Mouse (Mus musculus): ENCODE data around the gene Trim2. TPM values are rescaled to one million over a fixed set of nuclear protein-coding genes. Genes with fewer than 3 reads are reported as not detected.

The Trim2 gene
- polyA plus RNA-seq, 1 experiment from 2014 or later = 115 TPM

- DNase-seq (ENCODE audit: low spot score) (no peak), ATAC-seq (ENCODE audit: insufficient read depth, low FRiP score, low TSS enrichment) (no peak)
- Histone ChIP-seq H3K9me3 (ENCODE audit: control insufficient read depth, low read length) (no peaks in the 10 kb centered on the region), H3K27ac (ENCODE audit: low read depth, low read length) (no peak overlapping the region), H3K27me3 (ENCODE audit: control insufficient read depth, insufficient read depth, low read length) (no peaks in the 10 kb centered on the region), H3K4me1 (ENCODE audit: control insufficient read depth, insufficient read depth, low read length) (peaks cover 22% of the 10 kb centered on the region), H3K4me2 (ENCODE audit: low read depth) (no peak overlapping the region), H3K9ac (ENCODE audit: low read length) (no peak overlapping the region), H3K4me3 (ENCODE audit: low read depth, low read length) (no peak overlapping the region), H3K36me3 (ENCODE audit: control insufficient read depth, insufficient read depth, low read length) (no peaks in the 10 kb centered on the region)
- 83% methylated on average over 4 of the region's 4 CpGs for WGBS
These were observed 55.0 kb downstream of the Trim2 start for GRCm38 (mm10) chr3:84251721-84252120.

- Histone ChIP-seq H3K4me3 (ENCODE audit: low read depth, low read length) (no peak overlapping the region), H3K27me3 (ENCODE audit: control insufficient read depth, insufficient read depth, low read length) (no peaks in the 10 kb centered on the region), H3K4me1 (ENCODE audit: control insufficient read depth, insufficient read depth, low read length) (peaks cover 21% of the 10 kb centered on the region), H3K27ac (ENCODE audit: low read depth, low read length) (no peak overlapping the region), H3K36me3 (ENCODE audit: control insufficient read depth, insufficient read depth, low read length) (no peaks in the 10 kb centered on the region), H3K9ac (ENCODE audit: low read length) (no peak overlapping the region), H3K4me2 (ENCODE audit: low read depth) (no peak overlapping the region), H3K9me3 (ENCODE audit: control insufficient read depth, low read length) (no peaks in the 10 kb centered on the region)
- ATAC-seq (ENCODE audit: insufficient read depth, low FRiP score, low TSS enrichment) (no peak), DNase-seq (ENCODE audit: low spot score) (no peak)
- 76% methylated on average over 7 of the region's 7 CpGs for WGBS
These were observed 56.4 kb downstream of the Trim2 start for GRCm38 (mm10) chr3:84250275-84250674.

DNA sequence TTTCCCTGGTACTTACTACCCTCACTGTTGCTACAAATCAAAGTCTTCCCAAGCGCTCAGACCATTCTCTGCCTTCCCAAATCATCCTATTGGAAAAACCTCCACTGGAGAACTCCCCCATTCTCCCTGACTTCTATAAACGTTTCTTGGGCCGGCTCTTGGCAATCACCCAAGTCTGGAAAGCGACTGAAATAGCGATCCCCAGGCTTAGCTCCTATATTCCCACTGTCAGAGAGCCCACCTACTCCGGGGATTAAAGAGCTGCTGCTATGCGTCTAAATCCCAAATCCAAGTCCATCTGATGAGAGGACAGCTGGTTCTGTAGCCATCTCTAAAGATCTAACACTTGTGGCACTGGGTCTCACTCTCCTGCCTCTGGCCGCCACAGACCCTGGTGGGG is 58.9 kb downstream of the Trim2 start:
- no peak for DNase-seq (ENCODE audit: low spot score)
- Histone ChIP-seq H3K27ac (ENCODE audit: low read depth, low read length) (no peak overlapping the region), H3K4me3 (ENCODE audit: low read depth, low read length) (no peak overlapping the region), H3K27me3 (ENCODE audit: control insufficient read depth, insufficient read depth, low read length) (no peaks in the 10 kb centered on the region), H3K4me2 (ENCODE audit: low read depth) (no peak overlapping the region), H3K9ac (ENCODE audit: low read length) (no peak overlapping the region), H3K9me3 (ENCODE audit: control insufficient read depth, low read length) (no peaks in the 10 kb centered on the region), H3K36me3 (ENCODE audit: control insufficient read depth, insufficient read depth, low read length) (no peaks in the 10 kb centered on the region), H3K4me1 (ENCODE audit: control insufficient read depth, insufficient read depth, low read length) (0 out of 2 replicates have a peak, but pooled peaks cover 2% of the 10 kb centered on the region)
- WGBS = 73% methylated on average over 8 of the region's 8 CpGs
- ATAC-seq (ENCODE audit: insufficient read depth, low FRiP score, low TSS enrichment) = no peak

- Histone ChIP-seq H3K27me3 (ENCODE audit: control insufficient read depth, insufficient read depth, low read length) (no peaks in the 10 kb centered on the region), H3K9ac (ENCODE audit: low read length) (no peak overlapping the region), H3K4me2 (ENCODE audit: low read depth) (no peak overlapping the region), H3K27ac (ENCODE audit: low read depth, low read length) (no peak overlapping the region), H3K36me3 (ENCODE audit: control insufficient read depth, insufficient read depth, low read length) (no peaks in the 10 kb centered on the region), H3K9me3 (ENCODE audit: control insufficient read depth, low read length) (no peaks in the 10 kb centered on the region), H3K4me3 (ENCODE audit: low read depth, low read length) (no peak overlapping the region), H3K4me1 (ENCODE audit: control insufficient read depth, insufficient read depth, low read length) (no peaks in the 10 kb centered on the region)
- ATAC-seq (ENCODE audit: insufficient read depth, low FRiP score, low TSS enrichment) = no peak
- WGBS = 88% methylated on average over 7 of the region's 7 CpGs
- no peak for DNase-seq (ENCODE audit: low spot score)
These were observed 60.2 kb downstream of the Trim2 start for GRCm38 (mm10) chr3:84246421-84246861.

DNA sequence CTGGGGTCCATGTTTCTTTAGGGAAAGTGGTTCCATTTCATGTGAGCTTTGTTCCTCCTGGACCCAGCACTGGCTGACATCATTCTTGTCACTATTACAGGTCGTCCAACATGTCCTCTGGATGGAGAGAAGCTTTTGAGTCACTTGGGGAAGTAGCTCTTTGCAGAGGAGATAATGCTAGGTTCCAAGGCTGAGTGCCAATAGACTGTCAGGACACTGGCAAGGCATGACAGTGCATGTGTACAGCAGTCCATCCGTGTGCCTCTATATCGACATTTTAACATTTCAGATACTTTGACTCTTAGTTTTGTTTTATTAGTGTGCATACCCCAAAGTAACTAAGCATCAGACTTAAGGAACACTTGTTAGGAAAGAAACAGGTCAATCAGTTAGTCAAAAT is 63.6 kb downstream of the Trim2 start:
- no peaks in the 10 kb centered on the region for H3K36me3 ChIP-seq (ENCODE audit: control insufficient read depth, insufficient read depth, low read length)
- 87% methylated on average over 3 of the region's 3 CpGs for WGBS
- no peak for DNase-seq (ENCODE audit: low spot score)
- H3K4me2 ChIP-seq (ENCODE audit: low read depth) = no peak overlapping the region
- no peak overlapping the region for H3K4me3 ChIP-seq (ENCODE audit: low read depth, low read length)
- no peak overlapping the region for H3K9ac ChIP-seq (ENCODE audit: low read length)
- ATAC-seq (ENCODE audit: insufficient read depth, low FRiP score, low TSS enrichment) = no peak
- no peaks in the 10 kb centered on the region for H3K27me3 ChIP-seq (ENCODE audit: control insufficient read depth, insufficient read depth, low read length)
- H3K4me1 ChIP-seq (ENCODE audit: control insufficient read depth, insufficient read depth, low read length) = no peaks in the 10 kb centered on the region
- H3K27ac ChIP-seq (ENCODE audit: low read depth, low read length) = no peak overlapping the region
- H3K9me3 ChIP-seq (ENCODE audit: control insufficient read depth, low read length) = no peaks in the 10 kb centered on the region

DNA sequence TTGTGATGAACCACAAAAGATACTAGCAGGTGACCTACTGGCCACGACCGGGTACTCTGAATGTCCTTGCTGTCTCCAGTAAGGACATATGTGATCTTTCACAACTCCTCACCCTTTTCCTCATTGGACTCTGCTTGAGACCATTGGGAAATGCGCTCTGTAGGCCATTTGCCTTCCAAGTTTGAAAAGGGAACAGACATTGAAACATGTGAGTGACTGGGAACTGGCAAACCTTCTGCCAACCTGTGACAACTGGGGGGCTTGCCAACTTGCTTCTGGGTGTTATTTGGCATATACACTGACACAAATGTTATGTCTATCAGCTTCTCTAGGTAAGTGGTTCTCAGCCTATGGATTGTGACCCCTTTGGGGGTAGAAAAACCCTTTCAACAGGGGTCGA is 64.2 kb downstream of the Trim2 start:
- no peak overlapping the region for H3K27ac ChIP-seq (ENCODE audit: low read depth, low read length)
- DNase-seq (ENCODE audit: low spot score) = no peak
- no peaks in the 10 kb centered on the region; the same call in 1 of the 2 replicates for H3K36me3 ChIP-seq (ENCODE audit: control insufficient read depth, insufficient read depth, low read length)
- no peak overlapping the region for H3K4me3 ChIP-seq (ENCODE audit: low read depth, low read length)
- H3K4me2 ChIP-seq (ENCODE audit: low read depth) = no peak overlapping the region
- H3K9ac ChIP-seq (ENCODE audit: low read length) = no peak overlapping the region
- no peaks in the 10 kb centered on the region for H3K27me3 ChIP-seq (ENCODE audit: control insufficient read depth, insufficient read depth, low read length)
- H3K4me1 ChIP-seq (ENCODE audit: control insufficient read depth, insufficient read depth, low read length) = no peaks in the 10 kb centered on the region
- ATAC-seq (ENCODE audit: insufficient read depth, low FRiP score, low TSS enrichment) = no peak
- H3K9me3 ChIP-seq (ENCODE audit: control insufficient read depth, low read length) = no peaks in the 10 kb centered on the region
- WGBS = 87% methylated on average over 4 of the region's 4 CpGs

DNA sequence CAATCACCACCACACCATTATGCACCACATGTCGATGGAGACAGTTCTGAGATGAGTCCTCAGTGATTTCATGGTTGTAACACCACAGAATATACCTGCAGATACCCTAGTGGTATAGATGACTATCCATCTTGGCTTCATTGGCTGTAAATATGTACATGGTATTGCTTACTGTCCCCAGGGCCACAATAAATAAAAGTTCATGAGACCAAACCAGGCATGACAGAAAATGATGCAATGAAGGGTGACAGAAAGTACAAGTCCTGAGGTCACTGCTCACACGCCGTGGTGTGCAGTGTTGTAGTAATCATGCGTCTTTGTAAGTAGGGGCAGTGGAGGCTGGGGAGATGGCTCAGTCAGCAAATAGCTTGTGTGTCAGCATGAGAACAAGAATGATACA is 65.6 kb downstream of the Trim2 start:
- ATAC-seq (ENCODE audit: insufficient read depth, low FRiP score, low TSS enrichment) (no peak), DNase-seq (ENCODE audit: low spot score) (no peak)
- Histone ChIP-seq H3K4me2 (ENCODE audit: low read depth) (no peak overlapping the region), H3K36me3 (ENCODE audit: control insufficient read depth, insufficient read depth, low read length) (no peaks in the 10 kb centered on the region; the same call in 1 of the 2 replicates), H3K4me1 (ENCODE audit: control insufficient read depth, insufficient read depth, low read length) (no peaks in the 10 kb centered on the region), H3K9me3 (ENCODE audit: control insufficient read depth, low read length) (no peaks in the 10 kb centered on the region), H3K4me3 (ENCODE audit: low read depth, low read length) (no peak overlapping the region), H3K27me3 (ENCODE audit: control insufficient read depth, insufficient read depth, low read length) (no peaks in the 10 kb centered on the region), H3K9ac (ENCODE audit: low read length) (no peak overlapping the region), H3K27ac (ENCODE audit: low read depth, low read length) (no peak overlapping the region)
- WGBS = 93% methylated on average over 4 of the region's 4 CpGs

GRCm38 (mm10) chr3:84235420-84236304 is 71.0 kb downstream of the Trim2 start:
- no peaks in the 10 kb centered on the region for H3K27me3 ChIP-seq (ENCODE audit: control insufficient read depth, insufficient read depth, low read length)
- no peaks in the 10 kb centered on the region for H3K9me3 ChIP-seq (ENCODE audit: control insufficient read depth, low read length)
- peaks cover 9% of the 10 kb centered on the region; the same call in 1 of the 2 replicates for H3K4me1 ChIP-seq (ENCODE audit: control insufficient read depth, insufficient read depth, low read length)
- H3K4me3 ChIP-seq (ENCODE audit: low read depth, low read length) = no peak overlapping the region
- 56% methylated on average over 10 of the region's 10 CpGs for WGBS
- H3K27ac ChIP-seq (ENCODE audit: low read depth, low read length) = no peak overlapping the region
- no peak overlapping the region for H3K4me2 ChIP-seq (ENCODE audit: low read depth)
- H3K9ac ChIP-seq (ENCODE audit: low read length) = no peak overlapping the region
- no peak for DNase-seq (ENCODE audit: low spot score)
- ATAC-seq (ENCODE audit: insufficient read depth, low FRiP score, low TSS enrichment) = no peak
- no peaks in the 10 kb centered on the region; the same call in 1 of the 2 replicates for H3K36me3 ChIP-seq (ENCODE audit: control insufficient read depth, insufficient read depth, low read length)

- no peak overlapping the region for H3K4me3 ChIP-seq (ENCODE audit: low read depth, low read length)
- ATAC-seq (ENCODE audit: insufficient read depth, low FRiP score, low TSS enrichment) (no peak), DNase-seq (ENCODE audit: low spot score) (no peak)
- no peak overlapping the region for H3K4me2 ChIP-seq (ENCODE audit: low read depth)
- peaks cover 9% of the 10 kb centered on the region; the same call in 1 of the 2 replicates for H3K4me1 ChIP-seq (ENCODE audit: control insufficient read depth, insufficient read depth, low read length)
- no peak overlapping the region for H3K27ac ChIP-seq (ENCODE audit: low read depth, low read length)
- H3K9ac ChIP-seq (ENCODE audit: low read length) = no peak overlapping the region
- no peaks in the 10 kb centered on the region; the same call in 1 of the 2 replicates for H3K36me3 ChIP-seq (ENCODE audit: control insufficient read depth, insufficient read depth, low read length)
- WGBS = 89% methylated on average over 4 of the region's 4 CpGs
- no peaks in the 10 kb centered on the region for H3K27me3 ChIP-seq (ENCODE audit: control insufficient read depth, insufficient read depth, low read length)
- no peaks in the 10 kb centered on the region for H3K9me3 ChIP-seq (ENCODE audit: control insufficient read depth, low read length)
These were observed 72.1 kb downstream of the Trim2 start for GRCm38 (mm10) chr3:84234562-84234961.
